Comparison of ENCODE assay signal across 14 mouse cellular contexts in the genomic region with DNA sequence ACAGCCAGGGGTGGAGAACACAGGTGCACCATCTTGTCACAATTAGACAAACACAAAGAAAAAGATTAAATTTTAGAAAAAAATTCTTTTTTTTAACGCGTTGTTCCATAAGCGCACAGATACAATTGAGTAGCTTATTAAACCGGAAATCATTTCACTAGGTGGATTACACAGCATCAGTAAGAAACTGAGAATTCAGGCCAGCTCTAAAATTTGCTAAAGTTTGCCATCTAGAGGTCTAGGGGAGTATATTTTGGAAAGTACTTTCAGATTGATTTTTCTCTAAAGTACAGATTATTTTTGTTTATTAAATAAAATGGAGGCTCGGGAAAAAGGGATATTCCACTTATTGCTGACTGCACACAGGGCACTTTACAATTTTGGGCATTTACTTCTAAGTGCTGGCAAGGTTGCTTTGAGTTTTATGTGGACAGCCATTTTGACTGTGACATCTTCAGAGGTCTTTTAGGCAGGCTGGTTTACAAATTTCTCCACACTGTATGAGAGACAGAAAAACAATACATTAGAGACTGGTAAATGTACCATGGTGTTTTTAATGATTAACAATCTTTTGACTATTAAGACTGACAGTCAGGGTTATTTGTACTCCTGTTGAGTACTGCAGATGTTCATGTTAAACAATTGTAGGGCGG.
DNase-seq lines count a peak whose midpoint lies in the region; ATAC-seq and TF ChIP-seq lines count a peak whose summit lies in the region.
"Had no signal": no experiment of that assay in that cellular context is flagged by ENCODE, and none has a peak within 500 bp of the region (broad histone marks: within the 10 kb centered on the region; RNA-seq: fewer than 3 reads in every experiment).

No protein-coding gene starts in this region.

- no peaks in the 10 kb centered on the region for H3K9me3 ChIP-seq in embryonic facial prominence, embryonic 11.5 days (replicated peaks; ENCODE audit: control insufficient read depth, low read length)
- no peaks in the 10 kb centered on the region for H3K9me3 ChIP-seq in embryonic facial prominence, embryonic 10.5 days
- no peaks in the 10 kb centered on the region for H3K9me3 ChIP-seq in liver, postnatal 0 days (ENCODE audit: low read length)
- no peaks in the 10 kb centered on the region for H3K9me3 ChIP-seq in forebrain, embryonic 12.5 days
- H3K9me3 ChIP-seq: liver, embryonic 13.5 days; neural tube, embryonic 12.5 days had no signal

- H3K4me2 ChIP-seq in embryonic facial prominence, embryonic 11.5 days (ENCODE audit: low read depth, low read length): no peak overlapping the region
- H3K4me2 ChIP-seq in liver, postnatal 0 days (ENCODE audit: low read depth, low read length): no peak overlapping the region
- no peak overlapping the region for H3K4me2 ChIP-seq in forebrain, embryonic 12.5 days
- H3K4me2 ChIP-seq: liver, embryonic 13.5 days; neural tube, embryonic 12.5 days had no signal

- no peaks in the 10 kb centered on the region for H3K4me1 ChIP-seq in embryonic facial prominence, embryonic 11.5 days (ENCODE audit: control insufficient read depth, insufficient read depth, low read length)
- no peaks in the 10 kb centered on the region for H3K4me1 ChIP-seq in embryonic facial prominence, embryonic 10.5 days
- H3K4me1 ChIP-seq in liver, postnatal 0 days (ENCODE audit: insufficient read depth): no peaks in the 10 kb centered on the region
- H3K4me1 ChIP-seq in forebrain, embryonic 12.5 days: no peaks in the 10 kb centered on the region
- H3K4me1 ChIP-seq: liver, embryonic 13.5 days; neural tube, embryonic 12.5 days had no signal

- 65% methylated on average over 6 of the region's 6 CpGs for WGBS in embryonic facial prominence, embryonic 11.5 days
- 71% methylated on average over 6 of the region's 6 CpGs for WGBS in embryonic facial prominence, embryonic 10.5 days
- WGBS in liver, postnatal 0 days (ENCODE audit: insufficient replicate concordance): 61% methylated on average over 6 of the region's 6 CpGs
- 52% methylated on average over 6 of the region's 6 CpGs for WGBS in forebrain, embryonic 12.5 days

- H3K27me3 ChIP-seq in embryonic facial prominence, embryonic 11.5 days (ENCODE audit: control insufficient read depth, insufficient read depth, low read length): no peaks in the 10 kb centered on the region
- H3K27me3 ChIP-seq in embryonic facial prominence, embryonic 10.5 days (replicated peaks; ENCODE audit: low read depth, poor library complexity, severe bottlenecking): no peaks in the 10 kb centered on the region
- H3K27me3 ChIP-seq in liver, postnatal 0 days (ENCODE audit: insufficient read depth, low read length): no peaks in the 10 kb centered on the region
- H3K27me3 ChIP-seq in forebrain, embryonic 12.5 days: no peaks in the 10 kb centered on the region
- H3K27me3 ChIP-seq: liver, embryonic 13.5 days; neural tube, embryonic 12.5 days had no signal

- H3K4me3 ChIP-seq in embryonic facial prominence, embryonic 11.5 days (ENCODE audit: low read depth, low read length): no peak overlapping the region
- H3K4me3 ChIP-seq in embryonic facial prominence, embryonic 10.5 days: no peak overlapping the region
- no peak overlapping the region for H3K4me3 ChIP-seq in liver, postnatal 0 days (ENCODE audit: low read depth, low read length)
- H3K4me3 ChIP-seq in forebrain, embryonic 12.5 days (replicated peaks): no peak overlapping the region
- H3K4me3 ChIP-seq: liver, embryonic 13.5 days; neural tube, embryonic 12.5 days had no signal

- 0 out of 2 replicates have a peak, but pooled peaks have one; percentile 13 for TF ChIP-seq CTCF in liver, postnatal 0 days (IDR thresholded peaks at IDR 0.05; ENCODE audit: low read depth)

- no peak for TF ChIP-seq EP300 in liver, postnatal 0 days (IDR thresholded peaks at IDR 0.05; ENCODE audit: low read depth)

- ATAC-seq in embryonic facial prominence, embryonic 11.5 days (replicated peaks; ENCODE audit: insufficient number of reproducible peaks, low FRiP score, low TSS enrichment, low read depth): no peak
- ATAC-seq in liver, postnatal 0 days: no peak
- ATAC-seq in forebrain, embryonic 12.5 days (ENCODE audit: low FRiP score): peak; percentile 33; the same call in 1 of the 2 replicates

- peak; percentile 45 for DNase-seq in embryonic facial prominence, embryonic 11.5 days (ENCODE audit: low spot score)
- no peak for DNase-seq in embryonic facial prominence, embryonic 10.5 days (ENCODE audit: low spot score)
- DNase-seq in liver, postnatal 0 days: no peak
- DNase-seq in liver: no peak
- peak; percentile 4 for DNase-seq in retina, adult 2 months (ENCODE audit: low read depth, low spot score)
- DNase-seq in layer of hippocampus, adult 11-12 months (ENCODE audit: low spot score): no peak
- DNase-seq in frontal cortex, postnatal 25 days (ENCODE audit: low spot score in 2 of 2): no peak
- DNase-seq: adrenal gland, postnatal 36 days; cerebellum, adult 9-10 months; gastrocnemius, postnatal 25 days; kidney, adult 8-10 months; liver, embryonic 13.5 days had no signal

- no peak overlapping the region for H3K9ac ChIP-seq in embryonic facial prominence, embryonic 11.5 days (replicated peaks; ENCODE audit: low read length)
- no peak overlapping the region for H3K9ac ChIP-seq in liver, postnatal 0 days (replicated peaks)
- no peak overlapping the region for H3K9ac ChIP-seq in forebrain, embryonic 12.5 days
- H3K9ac ChIP-seq: liver, embryonic 13.5 days; neural tube, embryonic 12.5 days had no signal

- no peaks in the 10 kb centered on the region for H3K36me3 ChIP-seq in embryonic facial prominence, embryonic 11.5 days (replicated peaks; ENCODE audit: control insufficient read depth, insufficient read depth, low read depth, low read length)
- H3K36me3 ChIP-seq in embryonic facial prominence, embryonic 10.5 days (replicated peaks): no peaks in the 10 kb centered on the region
- no peaks in the 10 kb centered on the region for H3K36me3 ChIP-seq in liver, postnatal 0 days (replicated peaks; ENCODE audit: insufficient read depth, low read length)
- H3K36me3 ChIP-seq in forebrain, embryonic 12.5 days (replicated peaks): no peaks in the 10 kb centered on the region
- H3K36me3 ChIP-seq: liver, embryonic 13.5 days; neural tube, embryonic 12.5 days had no signal

- no peak overlapping the region for H3K27ac ChIP-seq in embryonic facial prominence, embryonic 11.5 days (replicated peaks; ENCODE audit: low read depth, low read length)
- H3K27ac ChIP-seq in embryonic facial prominence, embryonic 10.5 days (replicated peaks): no peak overlapping the region
- no peak overlapping the region for H3K27ac ChIP-seq in liver, postnatal 0 days (ENCODE audit: low read depth)
- H3K27ac ChIP-seq in forebrain, embryonic 12.5 days: no peak overlapping the region
- H3K27ac ChIP-seq: liver, embryonic 13.5 days; neural tube, embryonic 12.5 days had no signal

Comparison
In these comparisons a context has a peak if more than half of its experiments do, and no peak if none do; other contexts are left out.
1. DNase-seq: peak in embryonic facial prominence, embryonic 11.5 days (single experiment) and retina, adult 2 months (single experiment); none in embryonic facial prominence, embryonic 10.5 days (single experiment), liver, postnatal 0 days (single experiment), liver (single experiment), layer of hippocampus, adult 11-12 months (single experiment) and frontal cortex, postnatal 25 days (0 of 2).